Mouse (Mus musculus) intestine, embryonic 14.5 days (tissue): ENCODE results near the gene Col19a1. TPM values are rescaled to one million over a fixed set of nuclear protein-coding genes. Genes with fewer than 3 reads are reported as not detected.

Source experiments
- ATAC-seq: fragments of 200-750 bp; cut with Nextera tagmentation; replicated peaks from 2 replicates; pipeline ENCODE4 v1.8.0; 2017; ENCODE audit warnings: low read depth, moderate number of reproducible peaks, moderate TSS enrichment, moderate library complexity; ENCODE audit not compliant: low FRiP score, low TSS enrichment
- DNase-seq: peaks from one replicate; pipeline ENCODE4 v3.0.0-alpha.2; 2018; ENCODE audit warnings: low spot score
- H3K27ac ChIP-seq: fragments of 300-500 bp; sonication (generic); 2 replicates; pipeline ENCODE4 v1.5.1; 2014; ENCODE audit warnings: low read depth, mild to moderate bottlenecking, control low read depth
- H3K27me3 ChIP-seq: fragments of 300-500 bp; sonication (generic); replicated peaks from 2 replicates; pipeline ENCODE4 v1.6.1; 2014; ENCODE audit warnings: low read length, control low read depth; ENCODE audit not compliant: control insufficient read depth, insufficient read depth
- H3K36me3 ChIP-seq: fragments of 300-500 bp; sonication (generic); 2 replicates; pipeline ENCODE4 v1.6.1; 2014; ENCODE audit warnings: low read length, control low read depth; ENCODE audit not compliant: control insufficient read depth, insufficient read depth
- H3K4me1 ChIP-seq: fragments of 300-500 bp; sonication (generic); replicated peaks from 2 replicates; pipeline ENCODE4 v1.6.1; 2014; ENCODE audit warnings: low read length, control low read depth, mixed read lengths; ENCODE audit not compliant: control insufficient read depth, insufficient read depth
- H3K4me2 ChIP-seq: fragments of 300-500 bp; sonication (generic); 2 replicates; pipeline ENCODE4 v1.6.1; 2014; ENCODE audit warnings: low read length
- H3K4me3 ChIP-seq: fragments of 300-500 bp; sonication (generic); 2 replicates; pipeline ENCODE4 v1.5.1; 2014; ENCODE audit warnings: low read depth, low read length, control low read depth, mixed read lengths
- H3K9ac ChIP-seq: fragments of 300-500 bp; sonication (generic); 2 replicates; pipeline ENCODE4 v1.6.1; 2014; ENCODE audit warnings: mild to moderate bottlenecking, low read length
- H3K9me3 ChIP-seq: fragments of 300-500 bp; sonication (generic); 2 replicates; pipeline ENCODE4 v1.6.1; 2016; ENCODE audit warnings: low read length, control low read depth; ENCODE audit not compliant: control insufficient read depth
- WGBS: fragments of 180-500 bp; shearing (Covaris S2); extraction: QIAGEN DNeasy Blood & Tissue Kit; methylation state at CpG from one replicate; pipeline ENCODE4 v1.1.7; 2014; 5-methylcytosine and 5-hydroxymethylcytosine counted together
- polyA plus RNA-seq: library from polyadenylated mRNA; unstranded; fragments of >200 nt; fragmentation: Nextera tagmentation; extraction: Ambion mirVana; gene quantifications from 2 replicates; pipeline ENCODE4 v1.2.1, GENCODE M21; 2014

Gene Col19a1
- polyA plus RNA-seq, 1 experiment from 2014 or later, result 0.73 TPM

DNA sequence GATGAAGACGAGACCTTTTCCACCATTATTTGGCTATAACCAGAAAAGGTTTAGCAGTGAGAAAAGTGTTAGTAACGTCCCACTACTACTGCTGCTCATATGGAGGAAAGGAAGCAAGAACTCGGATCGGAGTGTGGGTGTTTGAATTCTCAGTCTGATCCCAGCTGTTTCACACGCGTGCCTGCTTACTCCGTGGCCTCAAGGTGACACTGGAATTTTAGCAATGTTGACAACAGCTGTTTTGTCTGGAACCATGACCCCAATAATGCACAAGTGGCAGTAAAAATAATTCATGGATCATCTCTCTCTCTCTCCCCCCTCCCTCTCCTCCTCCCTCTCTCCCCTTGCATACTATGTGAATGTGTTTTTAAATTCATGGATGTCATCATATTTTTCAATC, 222.5 kb downstream of the Col19a1 start:
- ATAC-seq, result no peak
- H3K9me3 ChIP-seq, result no peaks in the 10 kb centered on the region
- 69% methylated on average over 7 of the region's 7 CpGs for WGBS
- no peak overlapping the region for H3K4me3 ChIP-seq
- H3K27me3 ChIP-seq, result no peaks in the 10 kb centered on the region
- H3K4me2 ChIP-seq, result no peak overlapping the region
- H3K36me3 ChIP-seq, result no peaks in the 10 kb centered on the region
- H3K4me1 ChIP-seq, result no peaks in the 10 kb centered on the region
- DNase-seq, result no peak
- H3K27ac ChIP-seq, result no peak overlapping the region
- H3K9ac ChIP-seq, result no peak overlapping the region

DNA sequence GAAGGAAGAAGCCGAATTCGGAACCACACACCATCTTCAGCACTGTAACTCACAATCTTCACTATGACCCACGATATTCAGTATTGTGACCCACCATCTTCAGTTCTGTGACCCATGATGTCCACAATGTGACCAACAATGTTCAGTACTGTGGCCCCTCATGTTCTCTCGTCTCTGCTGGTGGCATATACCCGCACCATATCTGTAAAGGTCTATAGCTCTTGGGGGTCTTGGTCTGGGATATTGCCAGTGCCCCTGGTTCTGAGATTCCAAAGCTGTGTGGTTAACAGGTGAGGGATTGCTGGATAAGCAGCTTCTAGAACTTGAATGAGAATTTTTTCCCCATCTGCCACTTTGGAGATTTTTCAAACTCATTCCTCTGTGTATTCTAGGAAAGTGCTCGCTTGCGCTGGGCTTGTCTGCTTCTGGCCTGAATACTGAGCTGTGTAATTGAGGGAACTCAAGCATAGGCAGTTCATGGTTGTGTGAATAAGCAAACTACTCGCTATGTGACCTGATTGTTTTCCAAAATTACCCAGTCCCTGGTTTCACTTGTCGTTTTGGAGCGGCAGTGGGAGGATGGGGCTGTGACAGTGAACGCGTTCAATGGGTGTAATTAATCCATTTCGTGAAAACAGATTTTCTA, 225.2 kb downstream of the Col19a1 start:
- no peak overlapping the region for H3K9ac ChIP-seq
- WGBS, result 88% methylated on average over 13 of the region's 13 CpGs
- no peak for DNase-seq
- H3K27me3 ChIP-seq, result no peaks in the 10 kb centered on the region
- no peak overlapping the region for H3K27ac ChIP-seq
- H3K4me2 ChIP-seq, result no peak overlapping the region
- H3K9me3 ChIP-seq, result no peaks in the 10 kb centered on the region
- H3K4me1 ChIP-seq, result no peaks in the 10 kb centered on the region
- ATAC-seq, result no peak
- no peak overlapping the region for H3K4me3 ChIP-seq
- no peaks in the 10 kb centered on the region for H3K36me3 ChIP-seq

DNA sequence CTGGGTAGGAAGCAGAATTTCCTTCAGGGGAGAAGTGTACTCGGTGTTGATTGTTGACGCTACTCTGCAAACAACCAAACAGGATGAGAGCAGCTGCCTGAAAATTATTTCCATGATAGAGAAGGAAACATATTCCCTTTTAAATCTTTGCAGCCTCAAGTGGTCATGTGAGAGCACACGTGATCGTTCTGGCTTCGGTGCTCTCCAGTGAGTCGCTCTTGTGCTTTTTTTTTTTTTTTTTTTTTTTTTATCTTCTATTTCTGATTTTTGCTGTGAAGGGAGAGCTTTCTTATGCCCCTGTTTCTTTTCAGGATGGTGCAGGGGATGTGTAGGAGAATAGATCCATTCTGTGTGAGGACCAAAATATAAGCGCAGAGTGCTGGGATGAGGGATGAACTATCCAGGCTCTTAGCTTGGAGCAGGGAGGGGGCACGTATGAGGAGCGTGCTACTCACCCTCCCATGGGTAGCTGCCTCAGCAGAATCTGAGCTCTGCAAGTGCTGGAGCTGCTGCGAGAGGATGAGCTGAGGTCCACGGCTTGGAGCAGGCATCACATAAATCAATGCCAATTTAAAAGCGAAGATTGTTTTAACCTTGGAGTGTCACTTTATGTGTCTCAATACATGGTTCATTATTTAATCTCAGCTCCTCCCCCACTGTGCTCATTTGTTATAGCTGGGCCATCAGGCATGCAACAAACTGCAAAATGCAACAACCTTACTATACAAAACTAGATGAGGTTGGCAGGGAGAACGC, 237.6 kb downstream of the Col19a1 start:
- WGBS, result 64% methylated on average over 13 of the region's 13 CpGs
- DNase-seq (no peak), ATAC-seq (no peak)
- Histone ChIP-seq H3K4me3 (no peak overlapping the region), H3K27me3 (no peaks in the 10 kb centered on the region), H3K4me2 (no peak overlapping the region), H3K9ac (no peak overlapping the region), H3K27ac (no peak overlapping the region), H3K36me3 (no peaks in the 10 kb centered on the region), H3K4me1 (no peaks in the 10 kb centered on the region), H3K9me3 (no peaks in the 10 kb centered on the region)

DNA sequence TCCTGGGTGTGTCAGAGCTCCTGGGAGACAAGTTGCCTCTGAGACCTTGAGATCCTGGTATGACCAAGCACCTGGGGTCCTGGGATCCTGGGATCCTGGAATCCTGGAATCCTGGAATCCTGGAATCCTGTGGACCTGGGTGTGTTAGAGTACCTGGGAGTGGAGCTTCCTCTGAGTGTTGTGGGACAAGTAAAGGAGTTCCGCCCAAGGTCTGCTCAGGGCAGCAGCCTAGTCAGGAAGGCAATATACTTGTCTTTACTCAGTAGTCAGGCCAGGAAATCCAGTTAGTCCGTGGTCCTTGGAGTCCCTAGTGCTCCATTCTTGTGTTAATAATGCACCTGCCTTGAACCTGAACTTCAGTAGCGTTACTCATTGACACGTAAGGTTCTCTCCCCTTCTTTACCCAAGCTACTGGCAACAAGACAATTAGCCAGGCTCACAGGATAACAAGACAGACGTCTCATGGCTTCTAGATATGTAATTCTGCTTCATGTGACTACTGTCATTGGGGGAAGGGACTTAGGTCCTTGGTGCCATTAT, 239.6 kb downstream of the Col19a1 start:
- Histone ChIP-seq H3K9ac (no peak overlapping the region), H3K4me2 (no peak overlapping the region), H3K27me3 (no peaks in the 10 kb centered on the region), H3K9me3 (no peaks in the 10 kb centered on the region), H3K4me3 (no peak overlapping the region), H3K36me3 (no peaks in the 10 kb centered on the region), H3K4me1 (no peaks in the 10 kb centered on the region), H3K27ac (no peak overlapping the region)
- DNase-seq (no peak), ATAC-seq (no peak)
- 71% methylated on average over 5 of the region's 5 CpGs for WGBS

DNA sequence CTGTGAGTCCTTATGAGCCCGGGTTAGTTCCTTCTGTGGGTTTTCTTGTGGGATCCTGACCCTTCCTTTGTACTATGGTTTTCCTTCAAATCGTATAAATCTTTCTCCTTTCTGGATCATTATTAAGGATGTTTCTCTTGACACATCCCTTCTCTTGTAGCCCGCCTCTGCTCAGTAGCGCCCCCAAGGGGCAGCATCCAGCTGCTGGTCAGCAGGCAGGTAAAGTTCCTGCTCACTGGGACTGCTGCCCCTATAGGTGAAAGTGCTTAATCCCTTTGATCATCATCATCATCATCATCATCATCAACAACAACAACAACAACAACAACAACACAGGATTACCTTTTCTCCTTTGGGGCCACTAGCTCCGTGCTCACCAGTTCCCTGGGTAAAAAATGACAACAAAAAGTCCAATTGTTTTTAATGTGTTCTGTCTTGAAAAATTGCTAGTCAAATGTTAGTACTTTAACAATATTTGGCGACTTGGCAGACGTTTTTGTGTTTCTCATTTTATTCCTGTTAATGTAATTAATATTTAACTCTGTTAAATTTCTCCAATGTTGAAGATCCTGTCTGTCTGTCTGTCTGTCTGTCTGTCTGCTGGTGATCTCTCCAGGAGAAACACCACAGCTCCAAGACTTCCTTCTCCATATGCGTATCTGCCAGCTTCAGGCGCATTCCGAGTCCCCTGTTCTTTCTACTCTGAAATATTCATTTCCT, 249.6 kb downstream of the Col19a1 start:
- H3K27me3 ChIP-seq, result no peaks in the 10 kb centered on the region
- no peak for ATAC-seq
- no peaks in the 10 kb centered on the region for H3K36me3 ChIP-seq
- DNase-seq, result no peak
- H3K27ac ChIP-seq, result no peak overlapping the region
- no peaks in the 10 kb centered on the region for H3K9me3 ChIP-seq
- no peak overlapping the region for H3K4me3 ChIP-seq
- 84% methylated on average over 10 of the region's 10 CpGs for WGBS
- H3K4me2 ChIP-seq, result no peak overlapping the region
- no peak overlapping the region for H3K9ac ChIP-seq
- H3K4me1 ChIP-seq, result no peaks in the 10 kb centered on the region

DNA sequence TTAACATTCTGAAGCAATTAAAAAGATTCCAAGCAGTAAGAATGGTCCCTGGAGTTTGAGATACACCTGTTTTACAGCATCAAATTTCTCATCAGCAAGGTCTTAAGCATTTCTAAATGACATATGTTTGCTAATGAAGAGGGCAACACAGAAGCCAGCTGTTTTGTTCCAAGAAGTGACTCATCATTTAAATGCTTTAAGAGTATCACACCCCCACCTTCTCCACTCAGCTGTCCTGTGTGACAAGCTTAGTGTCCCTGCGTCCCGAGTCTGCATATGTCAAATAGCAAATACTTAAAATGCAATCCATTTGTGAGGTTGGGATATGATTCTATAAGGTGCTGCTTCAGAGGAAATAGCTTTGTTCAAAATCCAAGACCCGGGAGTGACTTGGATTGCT, 251.2 kb downstream of the Col19a1 start:
- ATAC-seq, result no peak
- Histone ChIP-seq H3K27me3 (no peaks in the 10 kb centered on the region), H3K27ac (no peak overlapping the region), H3K4me2 (no peak overlapping the region), H3K9ac (no peak overlapping the region), H3K36me3 (no peaks in the 10 kb centered on the region), H3K4me3 (no peak overlapping the region), H3K9me3 (no peaks in the 10 kb centered on the region), H3K4me1 (no peaks in the 10 kb centered on the region)
- 76% methylated on average over 3 of the region's 3 CpGs for WGBS
- DNase-seq, result no peak

DNA sequence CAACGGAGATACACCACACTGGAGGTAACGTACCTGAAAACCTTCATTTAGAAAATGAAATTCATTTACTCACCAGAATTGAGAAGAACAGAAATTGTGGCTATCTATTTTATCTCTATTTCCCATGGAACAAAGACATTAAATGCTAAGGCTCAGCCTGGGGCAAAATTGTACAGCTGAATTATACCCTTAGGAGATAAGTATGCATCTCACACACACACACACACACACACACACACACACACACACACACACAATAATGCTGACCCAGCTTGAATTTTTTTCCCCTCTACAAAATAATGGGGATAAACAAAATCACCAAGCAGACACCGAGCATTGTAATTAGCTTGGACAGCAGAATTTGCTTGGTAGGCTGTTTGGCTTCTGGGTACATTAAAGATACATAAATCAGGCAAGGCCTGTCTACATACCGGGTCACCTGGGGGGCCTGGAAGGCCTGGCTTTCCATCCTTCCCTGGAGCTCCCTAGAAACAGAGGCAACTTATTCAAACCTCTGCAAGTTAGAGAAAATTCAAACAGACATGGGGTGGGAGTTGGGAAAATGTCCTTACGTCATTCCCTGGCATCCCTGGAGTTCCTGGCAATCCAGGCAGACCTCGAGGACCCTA, 270.2 kb downstream of the Col19a1 start:
- Histone ChIP-seq H3K9me3 (no peaks in the 10 kb centered on the region), H3K27me3 (no peaks in the 10 kb centered on the region), H3K9ac (no peak overlapping the region), H3K36me3 (no peaks in the 10 kb centered on the region), H3K4me1 (no peaks in the 10 kb centered on the region), H3K27ac (no peak overlapping the region), H3K4me2 (no peak overlapping the region), H3K4me3 (no peak overlapping the region)
- 65% methylated on average over 6 of the region's 6 CpGs for WGBS
- DNase-seq, result no peak
- ATAC-seq, result no peak

DNA sequence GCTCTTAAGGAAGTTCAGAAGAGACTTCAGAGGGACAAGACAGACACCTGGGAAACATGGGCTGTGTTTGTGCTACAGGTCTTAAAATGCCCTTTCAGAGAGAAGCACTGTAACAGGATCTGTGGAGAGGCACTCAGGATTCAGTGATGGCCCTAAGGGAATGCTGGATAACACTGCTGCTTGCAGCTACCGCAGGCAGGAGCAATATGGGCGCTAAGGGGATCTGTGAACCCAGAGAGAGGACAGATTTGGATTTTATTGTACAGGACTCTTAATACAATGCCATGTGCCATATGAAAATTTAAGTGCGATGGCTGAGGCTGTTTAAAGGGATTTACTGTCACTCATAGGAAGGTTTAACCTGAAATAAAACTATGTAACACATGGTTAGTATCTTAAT, 270.8 kb downstream of the Col19a1 start:
- DNase-seq, result no peak
- H3K4me1 ChIP-seq, result no peaks in the 10 kb centered on the region
- H3K27me3 ChIP-seq, result no peaks in the 10 kb centered on the region
- H3K27ac ChIP-seq, result no peak overlapping the region
- H3K4me3 ChIP-seq, result no peak overlapping the region
- H3K9me3 ChIP-seq, result no peaks in the 10 kb centered on the region
- WGBS, result 91% methylated on average over 3 of the region's 3 CpGs
- H3K9ac ChIP-seq, result no peak overlapping the region
- ATAC-seq, result no peak
- H3K36me3 ChIP-seq, result no peaks in the 10 kb centered on the region
- H3K4me2 ChIP-seq, result no peak overlapping the region
